Mouse (Mus musculus): ENCODE measurements around the gene Gsdme. TPM values are rescaled to one million over a fixed set of nuclear protein-coding genes. Genes with fewer than 3 reads are reported as not detected.

The Gsdme gene
- total and polyA plus RNA-seq, 2 experiments from 2014 or later: 21.0 to 89.9 TPM

DNA sequence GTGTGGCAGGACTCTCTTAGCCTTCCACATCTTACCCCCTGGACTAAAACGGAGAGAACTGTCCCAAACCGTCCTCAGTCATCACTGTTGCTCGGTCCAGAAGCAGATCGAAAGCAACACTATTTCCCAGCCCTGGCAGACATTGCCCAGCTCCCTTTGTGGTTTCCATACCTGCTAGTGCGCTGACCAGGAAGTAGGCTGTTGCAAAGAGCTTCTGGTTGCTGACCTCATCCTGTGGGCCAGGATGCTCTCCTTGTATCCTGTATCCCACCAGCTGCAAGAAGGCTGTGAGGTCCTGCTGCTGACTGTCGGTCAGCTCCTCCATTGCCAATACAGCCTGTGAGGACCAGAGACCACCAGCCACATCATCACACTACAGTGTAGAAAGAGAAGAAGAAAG, 44.6 kb downstream of the Gsdme start:
- no peaks in the 10 kb centered on the region for H3K4me1 ChIP-seq (ENCODE audit: insufficient read depth)
- H3K9me3 ChIP-seq (ENCODE audit: low read length): no peaks in the 10 kb centered on the region
- H3K9ac ChIP-seq: no peak overlapping the region
- 94% methylated on average over 6 of the region's 6 CpGs for WGBS
- H3K4me3 ChIP-seq (ENCODE audit: low read depth, low read length): no peak overlapping the region
- TF ChIP-seq CTCF (IDR thresholded peaks at IDR 0.05; ENCODE audit: low read depth): no peak
- ATAC-seq (no peak), DNase-seq (no peak)
- peaks cover 21% of the 10 kb centered on the region for H3K36me3 ChIP-seq (ENCODE audit: insufficient read depth)
- no peak overlapping the region for H3K4me2 ChIP-seq (ENCODE audit: low read depth)
- H3K27me3 ChIP-seq (ENCODE audit: insufficient read depth, low read length): no peaks in the 10 kb centered on the region
- H3K27ac ChIP-seq (ENCODE audit: low read depth, low read length): no peak overlapping the region

- H3K9ac ChIP-seq: no peak overlapping the region
- no peak overlapping the region for H3K4me2 ChIP-seq (ENCODE audit: low read depth)
- no peaks in the 10 kb centered on the region for H3K4me1 ChIP-seq (ENCODE audit: insufficient read depth)
- H3K36me3 ChIP-seq (ENCODE audit: insufficient read depth): peaks cover 21% of the 10 kb centered on the region
- H3K27ac ChIP-seq (ENCODE audit: low read depth, low read length): no peak overlapping the region
- H3K9me3 ChIP-seq (ENCODE audit: low read length): no peaks in the 10 kb centered on the region
- ATAC-seq (no peak), DNase-seq (no peak)
- H3K4me3 ChIP-seq (ENCODE audit: low read depth, low read length): no peak overlapping the region
- no peak for TF ChIP-seq CTCF (IDR thresholded peaks at IDR 0.05; ENCODE audit: low read depth)
- H3K27me3 ChIP-seq (ENCODE audit: insufficient read depth, low read length): no peaks in the 10 kb centered on the region
- WGBS: 69% methylated on average over 3 of the region's 3 CpGs
These were observed 45.0 kb downstream of the Gsdme start for GRCm38 (mm10) chr6:50218628-50219027.

GRCm38 (mm10) chr6:50215986-50216385, 47.7 kb downstream of the Gsdme start:
- 90% methylated on average over 4 of the region's 4 CpGs for WGBS
- Histone ChIP-seq H3K9me3 (ENCODE audit: low read length) (no peaks in the 10 kb centered on the region), H3K9ac (no peak overlapping the region), H3K4me1 (ENCODE audit: insufficient read depth) (no peaks in the 10 kb centered on the region), H3K4me2 (ENCODE audit: low read depth) (no peak overlapping the region), H3K36me3 (ENCODE audit: insufficient read depth) (peaks cover 21% of the 10 kb centered on the region), H3K4me3 (ENCODE audit: low read depth, low read length) (no peak overlapping the region), H3K27me3 (ENCODE audit: insufficient read depth, low read length) (no peaks in the 10 kb centered on the region), H3K27ac (ENCODE audit: low read depth, low read length) (no peak overlapping the region)
- ATAC-seq (no peak), DNase-seq (no peak)
- TF ChIP-seq CTCF (IDR thresholded peaks at IDR 0.05; ENCODE audit: low read depth): no peak

GRCm38 (mm10) chr6:50215373-50215745, 48.3 kb downstream of the Gsdme start:
- 69% methylated on average over 2 of the region's 2 CpGs for WGBS
- ATAC-seq (no peak), DNase-seq (no peak)
- Histone ChIP-seq H3K9me3 (ENCODE audit: low read length) (no peaks in the 10 kb centered on the region), H3K4me1 (ENCODE audit: insufficient read depth) (no peaks in the 10 kb centered on the region), H3K9ac (no peak overlapping the region), H3K36me3 (ENCODE audit: insufficient read depth) (peaks cover 21% of the 10 kb centered on the region), H3K4me3 (ENCODE audit: low read depth, low read length) (no peak overlapping the region), H3K4me2 (ENCODE audit: low read depth) (no peak overlapping the region), H3K27ac (ENCODE audit: low read depth, low read length) (no peak overlapping the region), H3K27me3 (ENCODE audit: insufficient read depth, low read length) (no peaks in the 10 kb centered on the region)
- TF ChIP-seq CTCF (IDR thresholded peaks at IDR 0.05; ENCODE audit: low read depth): no peak

GRCm38 (mm10) chr6:50214711-50215372, 48.8 kb downstream of the Gsdme start:
- no peaks in the 10 kb centered on the region for H3K27me3 ChIP-seq (ENCODE audit: insufficient read depth, low read length)
- H3K9me3 ChIP-seq (ENCODE audit: low read length): no peaks in the 10 kb centered on the region
- H3K27ac ChIP-seq (ENCODE audit: low read depth, low read length): no peak overlapping the region
- DNase-seq (no peak), ATAC-seq (no peak)
- H3K4me3 ChIP-seq (ENCODE audit: low read depth, low read length): no peak overlapping the region
- WGBS: 47% methylated on average over 2 of the region's 2 CpGs
- no peaks in the 10 kb centered on the region for H3K4me1 ChIP-seq (ENCODE audit: insufficient read depth)
- H3K9ac ChIP-seq: no peak overlapping the region
- no peak for TF ChIP-seq CTCF (IDR thresholded peaks at IDR 0.05; ENCODE audit: low read depth)
- H3K36me3 ChIP-seq (ENCODE audit: insufficient read depth): peaks cover 21% of the 10 kb centered on the region; the same call in 1 of the 2 replicates
- H3K4me2 ChIP-seq (ENCODE audit: low read depth): no peak overlapping the region

- no peak for ATAC-seq
- no peak overlapping the region for H3K4me3 ChIP-seq (ENCODE audit: low read depth, low read length)
- DNase-seq: no peak
- no peaks in the 10 kb centered on the region for H3K9me3 ChIP-seq (ENCODE audit: low read length)
- no peak overlapping the region for H3K9ac ChIP-seq
- WGBS: 91% methylated on average over 4 of the region's 4 CpGs
- no peak overlapping the region for H3K4me2 ChIP-seq (ENCODE audit: low read depth)
- 0 out of 2 replicates have a peak, but pooled peaks cover 7% of the 10 kb centered on the region for H3K36me3 ChIP-seq (ENCODE audit: insufficient read depth)
- H3K27me3 ChIP-seq (ENCODE audit: insufficient read depth, low read length): no peaks in the 10 kb centered on the region
- H3K27ac ChIP-seq (ENCODE audit: low read depth, low read length): no peak overlapping the region
- no peak for TF ChIP-seq CTCF (IDR thresholded peaks at IDR 0.05; ENCODE audit: low read depth)
- no peaks in the 10 kb centered on the region for H3K4me1 ChIP-seq (ENCODE audit: insufficient read depth)
These were observed 58.6 kb downstream of the Gsdme start for GRCm38 (mm10) chr6:50205093-50205492.

DNA sequence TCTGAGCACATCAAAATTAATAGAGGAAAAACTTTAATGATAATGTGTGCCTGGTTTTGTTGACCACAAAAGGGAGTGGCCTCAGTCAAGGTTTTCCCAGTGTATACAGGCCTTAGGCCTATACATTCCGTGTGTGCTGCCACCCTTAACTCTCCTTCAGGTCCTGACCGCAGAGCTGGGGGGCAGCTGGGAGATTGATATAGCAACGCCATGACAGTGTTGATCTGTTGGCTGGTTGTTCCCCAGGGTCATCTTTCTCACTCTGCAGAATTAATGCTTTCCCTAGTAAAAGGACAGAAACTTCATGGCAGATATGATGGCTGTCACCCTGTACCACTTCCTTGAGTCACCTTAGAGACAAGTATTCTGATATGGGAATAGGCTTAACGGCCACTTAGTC, 59.3 kb downstream of the Gsdme start:
- H3K4me1 ChIP-seq (ENCODE audit: insufficient read depth): no peaks in the 10 kb centered on the region
- H3K4me3 ChIP-seq (ENCODE audit: low read depth, low read length): no peak overlapping the region
- no peak overlapping the region for H3K27ac ChIP-seq (ENCODE audit: low read depth, low read length)
- H3K36me3 ChIP-seq (ENCODE audit: insufficient read depth): 0 out of 2 replicates have a peak, but pooled peaks cover 7% of the 10 kb centered on the region
- H3K4me2 ChIP-seq (ENCODE audit: low read depth): no peak overlapping the region
- no peaks in the 10 kb centered on the region for H3K27me3 ChIP-seq (ENCODE audit: insufficient read depth, low read length)
- H3K9me3 ChIP-seq (ENCODE audit: low read length): no peaks in the 10 kb centered on the region
- DNase-seq: no peak
- 96% methylated on average over 4 of the region's 4 CpGs for WGBS
- no peak for ATAC-seq
- no peak for TF ChIP-seq CTCF (IDR thresholded peaks at IDR 0.05; ENCODE audit: low read depth)
- H3K9ac ChIP-seq: no peak overlapping the region

Measured in forebrain, postnatal 0 days (tissue).